Mouse (Mus musculus) cerebellum, postnatal 36 days (tissue): ENCODE results near the gene 4931422A03Rik.

Experiments used
- DNase-seq, 2 experiments: peaks; one replicate each; pipeline ENCODE4 v3.0.0; 2021 to 2022; ENCODE audit warnings: mixed read lengths in 2 of 2

The 4931422A03Rik gene

DNA sequence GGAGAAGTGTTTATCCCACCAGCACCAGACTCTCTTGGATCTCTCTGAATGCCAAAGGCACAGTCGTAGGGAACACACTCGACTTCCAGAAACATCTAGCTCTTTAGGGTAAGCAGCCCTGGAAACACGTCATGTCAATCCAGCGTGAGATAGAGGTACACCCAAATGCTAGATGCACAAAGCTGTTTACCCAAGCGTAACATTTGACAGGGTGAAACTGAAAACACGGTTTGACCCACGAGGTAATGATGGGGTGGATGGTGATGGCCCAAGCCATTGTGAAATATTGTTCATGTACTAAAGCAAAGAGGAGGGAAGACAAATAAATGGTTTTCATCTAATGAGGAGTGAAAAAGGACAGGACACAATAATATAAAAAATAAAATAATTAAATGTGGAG, 93.9 kb downstream of the 4931422A03Rik start:
- no peak for DNase-seq

DNA sequence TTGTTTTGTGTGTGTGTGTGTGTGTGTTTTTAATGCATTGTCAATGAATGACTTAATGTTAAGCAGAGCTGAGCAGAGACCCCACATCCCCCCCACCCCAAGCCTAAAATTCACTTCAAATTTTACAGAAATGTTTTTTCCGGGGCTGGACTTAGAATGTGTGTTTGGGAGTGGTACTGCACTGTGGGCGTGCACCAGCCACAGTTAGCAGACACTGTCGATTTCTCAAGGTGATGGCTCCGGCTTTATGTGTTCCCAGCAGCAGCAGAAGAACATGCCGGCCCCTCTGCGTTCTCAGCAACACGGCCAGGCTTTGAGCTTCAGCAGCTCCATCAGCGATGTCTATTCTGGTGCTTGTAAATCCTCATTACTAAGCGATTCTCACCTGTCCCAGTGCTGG, 95.7 kb downstream of the 4931422A03Rik start:
- no peak for DNase-seq

DNA sequence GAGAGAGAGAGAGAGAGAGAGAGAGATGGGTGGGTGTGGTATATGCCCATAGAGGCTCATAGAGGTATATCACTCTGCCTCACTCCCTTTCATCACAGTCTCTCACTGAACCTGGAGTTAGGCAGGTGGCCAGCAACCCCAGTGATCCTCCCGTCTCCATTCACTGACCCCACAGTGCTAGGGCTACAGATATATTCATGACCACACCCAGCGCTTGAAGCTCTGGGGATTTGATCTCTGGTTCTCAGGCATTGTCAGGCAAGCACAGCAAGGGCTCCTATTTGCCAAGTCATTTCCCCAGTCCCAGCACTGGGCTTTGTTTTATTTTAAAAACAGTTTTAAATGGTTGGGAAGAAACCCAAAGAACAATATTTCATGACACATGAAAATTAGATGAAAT, 96.1 kb downstream of the 4931422A03Rik start:
- no peak for DNase-seq

DNA sequence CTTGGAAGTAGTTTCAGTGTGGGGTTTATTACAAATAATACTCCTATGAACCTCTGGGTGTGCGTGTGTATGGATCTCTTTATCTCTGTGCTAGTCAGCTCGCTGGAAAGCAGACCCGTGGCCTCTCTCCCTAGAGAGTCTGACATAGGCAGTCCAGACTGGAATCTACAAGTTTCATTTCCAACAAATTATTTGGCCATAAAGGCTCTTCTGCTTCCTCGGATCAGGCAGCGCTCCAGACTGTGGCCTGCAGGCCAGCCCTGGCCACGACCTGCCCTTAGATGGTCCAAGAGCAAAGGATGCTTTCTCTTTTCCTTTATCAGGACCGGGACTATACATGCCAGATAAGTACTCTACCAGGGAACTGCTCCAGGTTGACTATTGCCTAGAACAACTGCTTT, 96.7 kb downstream of the 4931422A03Rik start:
- DNase-seq = no peak

DNA sequence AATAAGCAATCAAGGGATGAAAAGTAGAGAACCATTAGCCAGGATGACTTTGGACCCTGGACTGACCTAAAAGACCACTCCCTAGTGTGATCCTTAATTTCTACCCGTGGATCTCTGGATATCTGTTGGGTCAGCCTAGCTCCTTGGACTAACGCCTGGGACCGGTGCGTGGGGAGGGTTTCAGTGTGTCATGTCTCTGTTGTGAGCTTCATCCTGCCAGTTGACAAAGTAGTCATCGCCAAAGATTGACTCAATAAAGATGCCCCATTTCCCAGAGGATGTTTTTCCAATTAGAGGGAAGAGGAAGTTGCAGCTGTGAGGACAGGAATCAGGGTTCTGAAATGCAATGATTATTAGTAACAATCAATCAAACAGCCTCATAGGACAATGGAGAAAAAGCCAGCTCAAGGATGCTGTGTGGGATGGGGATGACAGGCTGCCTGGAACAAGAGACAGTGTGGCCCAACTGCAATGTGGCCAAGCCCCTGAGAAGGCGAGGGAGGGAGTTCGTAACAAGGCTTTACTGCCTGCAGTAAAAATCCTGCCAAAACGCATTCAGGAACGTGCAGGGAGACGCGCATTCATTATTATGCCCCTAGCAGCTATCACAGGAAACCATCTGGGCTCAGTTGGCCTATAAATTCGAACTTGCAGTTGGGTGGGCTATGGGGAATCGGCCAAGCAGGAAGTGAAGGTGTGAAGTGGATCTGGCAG, 97.7 kb downstream of the 4931422A03Rik start:
- no peak for DNase-seq

DNA sequence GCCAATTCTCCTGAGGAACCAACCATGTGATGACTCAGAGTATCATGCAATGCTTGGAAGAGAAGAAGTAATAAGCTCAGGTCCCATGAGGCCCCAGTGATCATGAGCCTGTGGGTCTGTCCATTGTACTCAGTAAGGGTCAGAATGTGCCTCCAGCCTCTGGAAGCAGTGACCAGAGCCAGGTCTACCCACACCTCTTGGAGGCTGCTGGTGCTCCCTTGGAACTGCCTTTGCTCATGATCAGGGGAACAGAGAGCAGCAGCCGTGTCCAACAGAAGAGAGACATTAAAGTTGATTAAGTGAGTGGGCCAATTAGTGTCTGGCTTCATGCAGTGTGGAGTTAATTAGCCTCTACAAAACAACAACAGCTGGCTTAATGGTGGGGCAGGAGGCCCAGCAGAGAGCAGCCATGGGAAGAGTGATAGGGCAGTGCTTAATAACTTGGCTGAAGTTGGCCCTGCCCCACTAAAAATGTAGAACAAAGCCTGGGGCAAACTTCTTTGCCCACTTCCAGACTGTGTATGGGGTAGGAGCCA, 100.5 kb downstream of the 4931422A03Rik start:
- no peak for DNase-seq

DNA sequence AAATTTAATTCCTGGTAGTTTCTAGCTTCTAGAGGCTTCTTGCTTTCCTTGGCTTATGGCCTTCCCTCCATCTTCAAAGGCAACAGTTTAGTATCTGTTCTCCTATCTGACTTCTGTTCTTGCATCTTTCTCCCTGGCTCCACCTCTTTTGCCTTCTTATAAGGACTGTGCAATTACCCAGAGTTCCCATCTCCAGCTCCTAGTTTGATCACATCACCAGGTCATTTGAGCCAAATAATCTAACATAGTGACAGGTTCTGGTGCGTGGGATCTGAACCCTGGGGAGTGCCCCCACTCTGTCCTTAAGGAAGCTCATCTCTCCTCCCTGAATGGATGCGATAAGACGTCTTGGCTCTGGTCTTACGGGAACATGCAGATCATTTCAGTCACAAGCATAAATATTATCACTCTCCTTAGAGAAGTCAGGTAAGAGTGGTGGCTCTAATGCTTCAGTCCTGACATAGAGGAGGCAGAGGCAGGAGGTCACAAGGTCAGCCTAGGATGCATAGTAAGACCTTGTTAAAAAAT, 101.5 kb downstream of the 4931422A03Rik start:
- no peak for DNase-seq

DNA sequence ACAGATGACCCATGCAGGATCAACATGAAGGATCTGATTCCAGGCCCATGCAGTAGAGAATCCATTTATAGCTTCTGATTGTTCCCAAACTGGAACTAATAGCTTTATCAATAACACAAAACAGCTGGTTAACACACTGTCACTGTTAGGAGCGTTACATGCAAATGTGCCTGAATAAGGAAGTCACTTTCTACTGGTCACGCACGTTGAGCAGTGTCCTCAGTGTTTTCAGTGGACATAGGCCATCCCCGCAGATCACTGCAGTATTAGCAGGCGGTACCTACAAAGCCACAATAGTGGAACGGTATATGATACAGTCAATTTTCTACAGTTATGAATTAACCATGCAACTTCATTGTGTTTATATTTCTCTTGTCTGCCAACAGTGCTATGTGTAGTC, 108.7 kb downstream of the 4931422A03Rik start:
- no peak for DNase-seq

DNA sequence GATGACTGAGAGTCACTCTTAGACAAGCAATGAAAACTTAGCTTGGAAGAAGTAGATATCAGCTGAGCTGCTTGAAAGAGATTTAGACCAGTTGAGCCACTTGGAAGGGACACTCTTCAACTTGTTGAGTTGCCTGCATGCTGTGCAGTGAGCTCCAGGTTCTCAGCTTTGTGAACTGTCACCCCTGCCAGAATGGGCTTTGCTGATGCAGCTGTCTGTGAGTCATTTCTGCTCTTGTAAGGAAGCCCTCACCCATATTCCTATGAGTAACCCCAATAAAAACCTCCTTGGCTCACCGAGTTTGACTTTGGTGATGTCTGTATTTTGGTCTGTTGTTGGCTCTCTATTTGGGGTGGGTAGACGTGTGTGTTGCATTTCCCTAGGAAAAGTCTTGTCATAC, 109.8 kb downstream of the 4931422A03Rik start:
- no peak for DNase-seq

DNA sequence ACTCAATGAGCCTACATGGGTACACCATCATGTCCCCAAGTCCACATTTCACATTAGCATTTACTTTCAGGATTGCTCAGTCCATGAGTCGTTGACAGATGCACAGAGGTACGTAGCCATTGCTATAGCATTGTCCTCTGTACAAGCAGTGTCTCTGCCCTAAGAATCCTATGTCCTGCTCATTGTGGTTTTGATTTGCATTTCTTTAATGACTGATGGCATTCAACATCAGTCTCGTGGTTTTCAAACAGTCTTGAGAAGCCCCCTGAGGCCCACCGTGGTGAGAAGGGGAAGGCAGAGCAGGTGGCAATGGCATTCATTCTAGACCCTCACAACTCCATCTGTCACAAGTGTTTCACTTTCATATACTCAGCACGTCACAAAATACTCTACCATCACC, 110.8 kb downstream of the 4931422A03Rik start:
- DNase-seq = no peak
